ENCODE assay signal across 26 mouse cellular contexts in genomic region chr5:148684216-148684615, GRCm38 (mm10).
DNase-seq lines count a peak whose midpoint lies in the region; ATAC-seq and TF ChIP-seq lines count a peak whose summit lies in the region.
"Had no signal": no experiment of that assay in that cellular context is flagged by ENCODE, and none has a peak within 500 bp of the region (broad histone marks: within the 10 kb centered on the region; RNA-seq: fewer than 3 reads in every experiment).

No protein-coding gene starts in this region.

- no peak overlapping the region for H3K9ac ChIP-seq in forebrain, postnatal 0 days
- H3K9ac ChIP-seq in forebrain, embryonic 15.5 days (replicated peaks), result no peak overlapping the region
- no peak overlapping the region for H3K9ac ChIP-seq in lung, postnatal 0 days (replicated peaks; ENCODE audit: low read depth)
- H3K9ac ChIP-seq: embryonic facial prominence, embryonic 13.5 days; heart, embryonic 12.5 days; liver, postnatal 0 days; midbrain, embryonic 15.5 days had no signal

- no peaks in the 10 kb centered on the region for H3K36me3 ChIP-seq in forebrain, postnatal 0 days (ENCODE audit: insufficient read depth)
- no peaks in the 10 kb centered on the region for H3K36me3 ChIP-seq in forebrain, embryonic 15.5 days
- no peaks in the 10 kb centered on the region for H3K36me3 ChIP-seq in lung, postnatal 0 days (ENCODE audit: insufficient read depth, low read length)
- H3K36me3 ChIP-seq: embryonic facial prominence, embryonic 13.5 days; heart, embryonic 12.5 days; midbrain, embryonic 15.5 days had no signal

- H3K27me3 ChIP-seq in forebrain, postnatal 0 days (ENCODE audit: insufficient read depth, low read length), result no peaks in the 10 kb centered on the region
- H3K27me3 ChIP-seq in forebrain, embryonic 15.5 days, result no peaks in the 10 kb centered on the region
- no peaks in the 10 kb centered on the region for H3K27me3 ChIP-seq in lung, postnatal 0 days (replicated peaks; ENCODE audit: insufficient read depth, low read length)
- H3K27me3 ChIP-seq: embryonic facial prominence, embryonic 13.5 days; heart, embryonic 12.5 days; megakaryocyte, embryonic 14.5 days; midbrain, embryonic 15.5 days had no signal

- no peak overlapping the region for H3K4me3 ChIP-seq in forebrain, postnatal 0 days (ENCODE audit: low read depth, low read length)
- no peak overlapping the region for H3K4me3 ChIP-seq in forebrain, embryonic 15.5 days
- no peak overlapping the region for H3K4me3 ChIP-seq in lung, postnatal 0 days (ENCODE audit: low read depth, low read length)
- H3K4me3 ChIP-seq: embryonic facial prominence, embryonic 13.5 days; heart, embryonic 12.5 days; left cerebral cortex, adult 2 months; midbrain, embryonic 15.5 days had no signal

- DNase-seq in forebrain, postnatal 0 days, result peak; percentile 35
- DNase-seq in lung, postnatal 0 days (ENCODE audit: low spot score), result peak; percentile 65
- DNase-seq in lung, postnatal 14 days, result no peak
- peak; percentile 18 for DNase-seq in lung, postnatal 25 days (ENCODE audit: low spot score)
- DNase-seq in cerebellum, adult 11 months, result no peak
- no peak for DNase-seq in urinary bladder, adult 18-20 months (ENCODE audit: low spot score in 2 of 2)
- DNase-seq: cerebellum, adult 2 months; cerebellum, postnatal 25 days; gastrocnemius, postnatal 25 days; heart, adult 18-20 months; heart, postnatal 10 days; kidney, adult 18-20 months; kidney, postnatal 4 days; layer of hippocampus, adult 9-11 months; liver, postnatal 0 days; thymus, adult 2 months; thymus, postnatal 4 days had no signal

- no peaks in the 10 kb centered on the region for H3K4me1 ChIP-seq in forebrain, postnatal 0 days (ENCODE audit: insufficient read depth)
- peaks cover 17% of the 10 kb centered on the region for H3K4me1 ChIP-seq in forebrain, embryonic 15.5 days
- H3K4me1 ChIP-seq in lung, postnatal 0 days (ENCODE audit: insufficient read depth, low read depth, low read length), result no peaks in the 10 kb centered on the region
- H3K4me1 ChIP-seq: megakaryocyte, embryonic 14.5 days had no signal

- no peaks in the 10 kb centered on the region for H3K9me3 ChIP-seq in forebrain, postnatal 0 days (ENCODE audit: low read length)
- H3K9me3 ChIP-seq in forebrain, embryonic 15.5 days, result no peaks in the 10 kb centered on the region
- H3K9me3 ChIP-seq in lung, postnatal 0 days (ENCODE audit: low read length), result no peaks in the 10 kb centered on the region
- H3K9me3 ChIP-seq: midbrain, embryonic 15.5 days had no signal

- no peak overlapping the region for H3K4me2 ChIP-seq in forebrain, postnatal 0 days (ENCODE audit: low read depth)
- no peak overlapping the region for H3K4me2 ChIP-seq in forebrain, embryonic 15.5 days (replicated peaks)
- H3K4me2 ChIP-seq in lung, postnatal 0 days (replicated peaks; ENCODE audit: low read depth, low read length), result 0 out of 2 replicates have a peak overlapping the region, but pooled peaks have one; percentile 19
- H3K4me2 ChIP-seq: embryonic facial prominence, embryonic 13.5 days; heart, embryonic 12.5 days; midbrain, embryonic 15.5 days had no signal

- WGBS in forebrain, postnatal 0 days, result 45% methylated on average over 11 of the region's 11 CpGs
- WGBS in forebrain, embryonic 15.5 days, result 64% methylated on average over 11 of the region's 11 CpGs
- WGBS in lung, postnatal 0 days, result 29% methylated on average over 11 of the region's 11 CpGs

- ATAC-seq in forebrain, postnatal 0 days, result no peak
- no peak for ATAC-seq in forebrain, embryonic 15.5 days (replicated peaks)
- ATAC-seq in lung, postnatal 0 days, result peak; percentile 37
- ATAC-seq: CD4-positive, CD25-positive, alpha-beta regulatory T cell, adult 4 months; forebrain, embryonic 16.5 days; liver, postnatal 0 days; midbrain, embryonic 15.5 days had no signal

- no peak for TF ChIP-seq CTCF in forebrain, postnatal 0 days (IDR thresholded peaks at IDR 0.05; ENCODE audit: low read depth)
- no peak for TF ChIP-seq CTCF in lung, postnatal 0 days (IDR thresholded peaks at IDR 0.05)

- TF ChIP-seq EP300 in lung, postnatal 0 days (IDR thresholded peaks at IDR 0.05), result no peak

- no peak overlapping the region for H3K27ac ChIP-seq in forebrain, postnatal 0 days (ENCODE audit: low read depth, low read length)
- no peak overlapping the region for H3K27ac ChIP-seq in forebrain, embryonic 15.5 days (replicated peaks)
- no peak overlapping the region for H3K27ac ChIP-seq in lung, postnatal 0 days (ENCODE audit: low read length)
- H3K27ac ChIP-seq: embryonic facial prominence, embryonic 13.5 days; left cerebral cortex, adult 2 months; midbrain, embryonic 15.5 days; stomach, postnatal 0 days had no signal

Comparison
In these comparisons a context has a peak if more than half of its experiments do, and no peak if none do; other contexts are left out.
1. DNase-seq: peak in forebrain, postnatal 0 days (single experiment), lung, postnatal 0 days (single experiment) and lung, postnatal 25 days (single experiment); none in lung, postnatal 14 days (single experiment), cerebellum, adult 11 months (single experiment) and urinary bladder, adult 18-20 months (0 of 2).